Mouse (Mus musculus) brain, embryonic 14.5 days (tissue): ENCODE data around the gene Cluap1.
"Not testable (repeated sequence)": the region's sequence is repeated elsewhere in the genome, so short reads cannot be mapped to it uniquely, and the experiment has no call there.

Experiments
- CTCF ChIP-seq: fragments of 200-500 bp; IDR thresholded peaks from 2 replicates; pipeline ENCODE4 v1.5.1; 2012; ENCODE audit warnings: inconsistent platforms, mild to moderate bottlenecking, moderate library complexity, borderline replicate concordance; ENCODE audit not compliant: insufficient read depth, insufficient read length; ENCODE audit errors: extremely low read depth
- POLR2A ChIP-seq: fragments of 200-500 bp; IDR thresholded peaks from 2 replicates; pipeline ENCODE4 v1.6.1; 2012; ENCODE audit warnings: mild to moderate bottlenecking, inconsistent platforms, borderline replicate concordance; ENCODE audit not compliant: poor library complexity, insufficient read depth, insufficient read length, severe bottlenecking; ENCODE audit errors: extremely low read depth

DNA sequence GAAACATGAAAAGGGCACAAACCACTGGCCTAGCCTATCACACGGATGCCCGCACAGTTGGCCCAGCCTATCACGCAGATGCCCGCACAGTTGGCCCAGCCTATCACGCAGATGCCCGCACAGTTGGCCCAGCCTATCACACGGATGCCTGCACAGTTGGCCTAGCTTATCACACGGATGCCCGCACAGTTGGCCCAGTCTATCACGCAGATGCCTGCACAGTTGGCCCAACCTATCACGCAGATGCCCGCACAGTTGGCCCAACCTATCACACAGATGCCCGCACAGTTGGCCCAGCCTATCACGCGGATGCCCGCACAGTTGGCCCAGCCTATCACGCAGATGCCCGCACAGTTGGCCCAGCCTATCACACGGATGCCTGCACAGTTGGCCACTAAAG lies 65.9 kb downstream of the Cluap1 start:
- TF ChIP-seq CTCF, POLR2A: not testable (repeated sequence)
